Mouse (Mus musculus) kidney, postnatal 0 days (tissue): Measurements from ENCODE around the gene Cbx8. TPM values are rescaled to one million over a fixed set of nuclear protein-coding genes. Genes with fewer than 3 reads are reported as not detected.
A peak's percentile ranks its signal among the peaks of the same experiment; 100 is the strongest.

Experiments used
- ATAC-seq: fragments of 200-750 bp; cut with Nextera tagmentation; replicated peaks from 2 replicates; pipeline ENCODE4 v1.8.0; 2017; ENCODE audit warnings: low read depth, moderate number of reproducible peaks, moderate TSS enrichment, moderate library complexity; ENCODE audit not compliant: low FRiP score
- DNase-seq: peaks from one replicate; pipeline ENCODE4 v3.0.0-alpha.2; 2016; ENCODE audit warnings: low spot score
- H3K27ac ChIP-seq: fragments of 300-500 bp; sonication (generic); 2 replicates; pipeline ENCODE4 v1.5.1; 2014; ENCODE audit warnings: mild to moderate bottlenecking
- H3K27me3 ChIP-seq: fragments of 300-500 bp; sonication (generic); 2 replicates; pipeline ENCODE4 v1.6.1; 2014; ENCODE audit warnings: low read length, mixed read lengths; ENCODE audit not compliant: insufficient read depth
- H3K36me3 ChIP-seq: fragments of 300-500 bp; sonication (generic); 2 replicates; pipeline ENCODE4 v1.6.1; 2014; ENCODE audit warnings: low read length, mixed read lengths; ENCODE audit not compliant: insufficient read depth
- H3K4me1 ChIP-seq: fragments of 300-500 bp; sonication (generic); replicated peaks from 2 replicates; pipeline ENCODE4 v1.6.1; 2014; ENCODE audit warnings: antibody characterized with exemption, low read length, mixed read lengths; ENCODE audit not compliant: insufficient read depth
- H3K4me2 ChIP-seq: fragments of 300-500 bp; sonication (generic); 2 replicates; pipeline ENCODE4 v1.6.1; 2014; ENCODE audit warnings: mild to moderate bottlenecking, low read length, moderate library complexity, mixed read lengths
- H3K4me3 ChIP-seq: fragments of 300-500 bp; sonication (generic); replicated peaks from 2 replicates; pipeline ENCODE4 v1.5.1; 2014; ENCODE audit warnings: low read depth, low read length
- H3K9ac ChIP-seq: fragments of 300-500 bp; sonication (generic); 2 replicates; pipeline ENCODE4 v1.6.1; 2014; ENCODE audit warnings: low read depth, low read length
- H3K9me3 ChIP-seq: fragments of 300-500 bp; sonication (generic); replicated peaks from 2 replicates; pipeline ENCODE4 v1.6.1; 2016; ENCODE audit warnings: low read length, inconsistent platforms, mixed read lengths
- CTCF ChIP-seq: IDR thresholded peaks from 2 replicates; pipeline ENCODE4 v1.5.1; 2016; ENCODE audit warnings: antibody characterized with exemption, low read depth, mild to moderate bottlenecking, moderate library complexity
- WGBS: fragments of 180-500 bp; shearing (Covaris S2); extraction: QIAGEN DNeasy Blood & Tissue Kit; methylation state at CpG from one replicate; pipeline ENCODE4 v1.1.7; 2014; 5-methylcytosine and 5-hydroxymethylcytosine counted together
- polyA plus RNA-seq: library from polyadenylated mRNA; unstranded; fragments of >200 nt; fragmentation: Nextera tagmentation; extraction: Ambion mirVana; gene quantifications from 2 replicates; pipeline ENCODE4 v1.2.1, GENCODE M21; 2015

The Cbx8 gene
- polyA plus RNA-seq, 1 experiment from 2014 or later, result 6.1 TPM

- peaks cover 9% of the 10 kb centered on the region; the same call in 1 of the 2 replicates for H3K36me3 ChIP-seq
- H3K27ac ChIP-seq, result no peak overlapping the region
- ATAC-seq, result 0 out of 2 replicates have a peak, but pooled peaks have one; percentile 11
- H3K4me2 ChIP-seq, result no peak overlapping the region
- no peak overlapping the region for H3K9ac ChIP-seq
- DNase-seq, result no peak
- H3K4me3 ChIP-seq, result no peak overlapping the region
- TF ChIP-seq CTCF, result no peak
- 5% methylated on average over 21 of the region's 21 CpGs for WGBS
- H3K4me1 ChIP-seq, result peaks cover 23% of the 10 kb centered on the region
- H3K9me3 ChIP-seq, result no peaks in the 10 kb centered on the region
- H3K27me3 ChIP-seq, result peaks cover 20% of the 10 kb centered on the region
These were observed 5.6 kb downstream of the Cbx8 start for GRCm38 (mm10) chr11:119035094-119035685.

GRCm38 (mm10) chr11:119034635-119035034 is 6.1 kb downstream of the Cbx8 start:
- no peak for ATAC-seq

GRCm38 (mm10) chr11:119033874-119034558 is 6.8 kb downstream of the Cbx8 start:
- ATAC-seq, result 0 out of 2 replicates have a peak, but pooled peaks have one; percentile 29
- WGBS, result 2% methylated on average over 26 of the region's 26 CpGs
- Histone ChIP-seq H3K4me2 (peak overlapping the region; percentile 48), H3K9ac (no peak overlapping the region), H3K4me3 (0 out of 2 replicates have a peak overlapping the region, but pooled peaks have one; percentile 13), H3K9me3 (no peaks in the 10 kb centered on the region), H3K36me3 (peaks cover 17% of the 10 kb centered on the region), H3K27me3 (peaks cover 20% of the 10 kb centered on the region), H3K4me1 (peaks cover 13% of the 10 kb centered on the region; the same call in 1 of the 2 replicates), H3K27ac (no peak overlapping the region)
- peak; percentile 92 for DNase-seq
- peak; percentile 92 for TF ChIP-seq CTCF

More at GRCm38 (mm10) chr11:119034635-119035034, 6.1 kb downstream of the Cbx8 start:
- H3K27ac ChIP-seq, result no peak overlapping the region
- peaks cover 11% of the 10 kb centered on the region; the same call in 1 of the 2 replicates for H3K36me3 ChIP-seq
- peak; percentile 26 for DNase-seq
- H3K4me2 ChIP-seq, result peak overlapping the region; percentile 48
- peaks cover 20% of the 10 kb centered on the region for H3K27me3 ChIP-seq
- no peak overlapping the region for H3K9ac ChIP-seq
- no peak for TF ChIP-seq CTCF
- WGBS, result 5% methylated on average over 19 of the region's 19 CpGs
- no peaks in the 10 kb centered on the region for H3K9me3 ChIP-seq
- H3K4me3 ChIP-seq, result 0 out of 2 replicates have a peak overlapping the region, but pooled peaks have one; percentile 13
- peaks cover 18% of the 10 kb centered on the region; the same call in 1 of the 2 replicates for H3K4me1 ChIP-seq

GRCm38 (mm10) chr11:119026203-119026602 is 14.6 kb downstream of the Cbx8 start:
- peak; percentile 81 for DNase-seq

GRCm38 (mm10) chr11:119024260-119024659 is 16.5 kb downstream of the Cbx8 start:
- Histone ChIP-seq H3K9me3 (no peaks in the 10 kb centered on the region), H3K36me3 (peaks cover 23% of the 10 kb centered on the region), H3K27me3 (0 out of 2 replicates have a peak, but pooled peaks cover 8% of the 10 kb centered on the region), H3K4me3 (peak overlapping the region; percentile 82), H3K4me2 (peak overlapping the region; percentile 96), H3K4me1 (peaks cover 24% of the 10 kb centered on the region), H3K27ac (peak overlapping the region; percentile 78; the same call in 1 of the 2 replicates), H3K9ac (peak overlapping the region; percentile 81; the same call in 1 of the 2 replicates)
- 17% methylated on average over 7 of the region's 7 CpGs for WGBS
- no peak for ATAC-seq
- DNase-seq, result peak; percentile 24
- TF ChIP-seq CTCF, result no peak

More at GRCm38 (mm10) chr11:119026203-119026602, 14.6 kb downstream of the Cbx8 start:
- Histone ChIP-seq H3K27ac (no peak overlapping the region), H3K27me3 (0 out of 2 replicates have a peak, but pooled peaks cover 8% of the 10 kb centered on the region), H3K4me3 (no peak overlapping the region), H3K9ac (0 out of 2 replicates have a peak overlapping the region, but pooled peaks have one; percentile 14), H3K4me2 (no peak overlapping the region), H3K36me3 (peaks cover 34% of the 10 kb centered on the region), H3K9me3 (no peaks in the 10 kb centered on the region), H3K4me1 (peaks cover 24% of the 10 kb centered on the region)
- no peak for TF ChIP-seq CTCF
- ATAC-seq, result no peak
- WGBS, result 30% methylated on average over 12 of the region's 12 CpGs

GRCm38 (mm10) chr11:119023616-119023980 is 17.2 kb downstream of the Cbx8 start:
- DNase-seq, result peak; percentile 42

More at GRCm38 (mm10) chr11:119023616-119023980, 17.2 kb downstream of the Cbx8 start:
- H3K4me2 ChIP-seq, result peak overlapping the region; percentile 96
- H3K4me3 ChIP-seq, result peak overlapping the region; percentile 82
- peaks cover 17% of the 10 kb centered on the region for H3K36me3 ChIP-seq
- H3K9ac ChIP-seq, result peak overlapping the region; percentile 81
- no peak for ATAC-seq
- WGBS, result 1% methylated on average over 15 of the region's 15 CpGs
- H3K27me3 ChIP-seq, result 0 out of 2 replicates have a peak, but pooled peaks cover 8% of the 10 kb centered on the region
- peaks cover 24% of the 10 kb centered on the region for H3K4me1 ChIP-seq
- TF ChIP-seq CTCF, result no peak
- H3K27ac ChIP-seq, result peak overlapping the region; percentile 78
- H3K9me3 ChIP-seq, result no peaks in the 10 kb centered on the region
